Mouse (Mus musculus) olfactory bulb, adult 2 months (tissue): ENCODE measurements around the gene Ppp2r5c.

Experiments used
- CTCF ChIP-seq: fragments of 200-500 bp; IDR thresholded peaks from 2 replicates; pipeline ENCODE4 v1.5.1; 2012; ENCODE audit warnings: low read depth, mild to moderate bottlenecking, low read length, moderate library complexity; ENCODE audit not compliant: insufficient read depth
- POLR2A ChIP-seq: fragments of 200-500 bp; IDR thresholded peaks from 2 replicates; pipeline ENCODE4 v1.6.1; 2012; ENCODE audit warnings: mild to moderate bottlenecking, low read depth, low read length, moderate library complexity; ENCODE audit not compliant: insufficient read depth

GRCm38 (mm10) chr12:110533832-110534231, 86.9 kb downstream of the Ppp2r5c start:
- no peak for TF ChIP-seq CTCF
- TF ChIP-seq POLR2A, result no peak
